Mouse (Mus musculus) olfactory bulb, adult 2 months (tissue): ENCODE data around the gene Pxmp4.

Experiments
- CTCF ChIP-seq: fragments of 200-500 bp; IDR thresholded peaks from 2 replicates; pipeline ENCODE4 v1.5.1; 2012; ENCODE audit warnings: low read depth, mild to moderate bottlenecking, low read length, moderate library complexity; ENCODE audit not compliant: insufficient read depth
- POLR2A ChIP-seq: fragments of 200-500 bp; IDR thresholded peaks from 2 replicates; pipeline ENCODE4 v1.6.1; 2012; ENCODE audit warnings: mild to moderate bottlenecking, low read depth, low read length, moderate library complexity; ENCODE audit not compliant: insufficient read depth

DNA sequence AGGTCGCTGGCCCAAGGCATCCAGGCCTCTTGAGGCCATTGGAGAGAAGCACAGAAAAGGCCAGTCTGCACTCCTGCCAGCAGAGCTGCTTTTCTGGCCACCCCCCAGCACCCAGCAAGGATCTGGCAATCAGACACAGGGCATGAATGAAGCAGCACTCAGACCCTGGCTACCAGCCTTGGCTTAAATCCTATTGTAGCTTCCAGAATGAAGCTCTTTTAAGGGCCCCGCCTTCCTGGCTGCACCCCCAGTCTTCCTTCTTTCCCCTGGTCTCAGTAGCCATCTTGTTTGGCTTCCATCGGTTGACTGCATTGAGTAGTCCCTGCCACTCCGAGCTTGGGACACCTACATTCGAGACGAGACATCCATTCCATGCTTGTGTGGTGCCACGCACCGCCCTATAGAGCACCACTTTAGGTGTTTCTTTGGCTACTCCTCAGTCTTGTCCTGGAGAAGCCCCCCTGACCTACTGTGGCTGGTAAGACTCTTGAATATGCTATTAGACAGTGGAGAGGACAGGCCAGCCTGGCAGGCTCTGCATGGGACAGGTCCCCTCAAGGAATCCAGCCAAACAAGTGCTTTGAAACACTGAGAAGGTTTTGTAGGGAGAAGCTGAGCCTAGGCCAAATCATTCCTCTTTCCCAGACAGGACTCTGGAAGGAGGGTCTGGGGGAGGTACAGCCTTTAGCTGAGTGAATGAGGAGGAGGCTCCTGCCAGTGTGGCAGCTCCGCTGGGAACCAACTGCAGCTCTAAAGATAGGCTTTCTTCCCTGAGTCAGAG is 59.8 kb downstream of the Pxmp4 start:
- TF ChIP-seq POLR2A (no peak), CTCF (no peak)
